8 mouse cellular contexts compared by ENCODE assay signal in genomic region chr6:145249291-145250184, GRCm38 (mm10). TPM values are rescaled to one million over a fixed set of nuclear protein-coding genes. Genes with fewer than 3 reads are reported as not detected.
DNase-seq lines count a peak whose midpoint lies in the region; ATAC-seq lines count a peak whose summit lies in the region.

No protein-coding gene starts in this region.

- H3K79me2 ChIP-seq in macrophage (ENCODE audit: inconsistent target), result peaks cover 49% of the 10 kb centered on the region

- no peaks in the 10 kb centered on the region for H3K9me3 ChIP-seq in hindbrain, embryonic 14.5 days (ENCODE audit: control insufficient read depth, low read length)

- H3K27ac ChIP-seq in hindbrain, embryonic 14.5 days, result peak overlapping the region; percentile 88
- peak overlapping the region; percentile 43 for H3K27ac ChIP-seq in macrophage

- peak overlapping the region; percentile 89 for H3K4me2 ChIP-seq in hindbrain, embryonic 14.5 days (replicated peaks)

- peak; percentile 75 to 78 for DNase-seq in cerebellum, postnatal 14 days
- peak; percentile 17 to 33 for DNase-seq in frontal cortex, postnatal 14 days (ENCODE audit: low spot score in 2 of 2)
- DNase-seq in hindbrain, embryonic 14.5 days (ENCODE audit: low spot score), result no peak
- DNase-seq in left cerebral cortex, adult 8-10 months (ENCODE audit: low spot score in 2 of 2), result peak; percentile 20 to 29
- DNase-seq in right cerebral cortex, adult 18-20 months, result peak; percentile 46
- DNase-seq in urinary bladder, postnatal 14 days (ENCODE audit: low spot score), result peak; percentile 56

- H3K9ac ChIP-seq in hindbrain, embryonic 14.5 days, result peak overlapping the region; percentile 88

- peak; percentile 70 for ATAC-seq in activated CD4-positive, CD25-positive, alpha-beta regulatory T cell, adult 4 months
- ATAC-seq in hindbrain, embryonic 14.5 days (ENCODE audit: low FRiP score), result peak; percentile 45

- peaks cover 17% of the 10 kb centered on the region for H3K4me1 ChIP-seq in hindbrain, embryonic 14.5 days (replicated peaks; ENCODE audit: control insufficient read depth, insufficient read depth, low read length)

- WGBS in hindbrain, embryonic 14.5 days, result under 1% methylated on average over 109 of the region's 124 CpGs
- 1% methylated on average over 97 of the region's 124 CpGs for WGBS in macrophage (ENCODE audit: missing documents)

- H3K27me3 ChIP-seq in hindbrain, embryonic 14.5 days (ENCODE audit: control insufficient read depth, insufficient read depth, low read length), result no peaks in the 10 kb centered on the region

- H3K4me3 ChIP-seq in hindbrain, embryonic 14.5 days (replicated peaks; ENCODE audit: low read length), result peak overlapping the region; percentile 84
- peak overlapping the region; percentile 75 for H3K4me3 ChIP-seq in macrophage (ENCODE audit: inconsistent target)

- peaks cover 17% of the 10 kb centered on the region; the same call in 1 of the 2 replicates for H3K36me3 ChIP-seq in hindbrain, embryonic 14.5 days (replicated peaks; ENCODE audit: control insufficient read depth, insufficient read depth)
- H3K36me3 ChIP-seq in macrophage (ENCODE audit: inconsistent target), result no peaks in the 10 kb centered on the region

RNA-seq across cellular contexts. Expression of gene Kras, which starts 0.5 kb away (rescaled TPM):
- 10 to 100 TPM; 23.8 to 42.3 TPM for polyA plus RNA-seq in activated CD4-positive, CD25-positive, alpha-beta regulatory T cell, adult 4 months (2017; shearing (Covaris generic))
- polyA plus RNA-seq in hindbrain, embryonic 14.5 days (2014; fragmentation: Nextera tagmentation; extraction: Ambion mirVana), result 109 and 115 TPM in 2 replicates
- total RNA-seq in left cerebral cortex, adult 8-10 months (2022), result 10 to 100 TPM; 70.6 to 83.1 (median 72.7) TPM
- total RNA-seq in macrophage (2018; cell fraction: chromatin; rRNA removed), result 10 to 100 TPM; 12.7 to 85.6 (median 44.3) TPM
- 10 to 100 TPM; 21.0 to 48.1 (median 32.3) TPM for total RNA-seq in macrophage (2018; cell fraction: cytosol; rRNA removed)
- total RNA-seq in macrophage (2018; cell fraction: nucleus; rRNA removed), result 10 to 100 TPM; 16.9 to 76.7 (median 43.1) TPM
- 23.9 to 41.6 TPM (median 40.7 TPM) in 3 replicates for polyA plus RNA-seq in macrophage (2018)

RNA-seq across cellular contexts. Expression of gene Etfrf1, which starts 38.6 kb away (rescaled TPM):
- 10 to 100 TPM; 16.3 to 26.0 TPM for polyA plus RNA-seq in activated CD4-positive, CD25-positive, alpha-beta regulatory T cell, adult 4 months (2017; shearing (Covaris generic))
- polyA plus RNA-seq in hindbrain, embryonic 14.5 days (2014; fragmentation: Nextera tagmentation; extraction: Ambion mirVana), result 27.6 and 29.7 TPM in 2 replicates
- total RNA-seq in left cerebral cortex, adult 8-10 months (2022), result 10 to 100 TPM; 24.0 to 27.9 (median 26.4) TPM
- 10 to 100 TPM in 12 of 26 experiments, 1 to 10 TPM in 14; 1.5 to 29.7 (median 8.7) TPM for total RNA-seq in macrophage (2018; cell fraction: chromatin; rRNA removed)
- total RNA-seq in macrophage (2018; cell fraction: cytosol; rRNA removed), result 10 to 100 TPM; 16.8 to 29.1 (median 22.5) TPM
- 10 to 100 TPM in 18 of 26 experiments, 1 to 10 TPM in 8; 5.0 to 35.1 (median 14.1) TPM for total RNA-seq in macrophage (2018; cell fraction: nucleus; rRNA removed)
- polyA plus RNA-seq in macrophage (2018), result 25.8 to 35.8 TPM (median 27.5 TPM) in 3 replicates

RNA-seq across cellular contexts. Expression of gene Casc1, which starts 38.7 kb away (rescaled TPM):
- under 1 TPM; 0.19 to 0.57 TPM for polyA plus RNA-seq in activated CD4-positive, CD25-positive, alpha-beta regulatory T cell, adult 4 months (2017; shearing (Covaris generic))
- polyA plus RNA-seq in hindbrain, embryonic 14.5 days (2014; fragmentation: Nextera tagmentation; extraction: Ambion mirVana), result 1.3 and 1.4 TPM in 2 replicates
- 1 to 10 TPM; 1.1 to 1.9 (median 1.2) TPM for total RNA-seq in left cerebral cortex, adult 8-10 months (2022)
- total RNA-seq in macrophage (2018; cell fraction: chromatin; rRNA removed), result 10 to 100 TPM in 1 of 26 experiments, 1 to 10 TPM in 19, under 1 TPM in 6; 0.38 to 14.8 (median 2.1) TPM
- under 1 TPM in 19 of 26 experiments, not detected in 7; 0.03 to 0.22 (median 0.10) TPM for total RNA-seq in macrophage (2018; cell fraction: cytosol; rRNA removed)
- 1 to 10 TPM in 18 of 26 experiments, under 1 TPM in 8; 0.40 to 5.4 (median 1.7) TPM for total RNA-seq in macrophage (2018; cell fraction: nucleus; rRNA removed)
- 0.05 to 0.06 TPM in 2 of 3 replicates, not detected in the other for polyA plus RNA-seq in macrophage (2018)
